Mouse (Mus musculus): ENCODE data around the gene Bicd2.

- TF ChIP-seq HCFC1 (IDR thresholded peaks at IDR 0.05; ENCODE audit: borderline replicate concordance, insufficient read depth, low read length) = no peak
- no peak for TF ChIP-seq ZNF384 (IDR thresholded peaks at IDR 0.05; ENCODE audit: low read depth, low read length)
- TF ChIP-seq CHD2 (IDR thresholded peaks at IDR 0.05; ENCODE audit: low read depth, low read length) = no peak
- TF ChIP-seq MAFK (IDR thresholded peaks at IDR 0.05; ENCODE audit: insufficient read depth, low read depth, low read length) = no peak
Observed at GRCm38 (mm10) chr13:49426736-49427135, 85.4 kb downstream of the Bicd2 start.
